Mouse (Mus musculus): ENCODE measurements at regions not wholly inside any gene's neighbourhood (a gene's known extent, or its start where the extent isn't known, plus 50 kb on each side); places are given as distances from the start of the nearest gene placed in this dataset.

DNA sequence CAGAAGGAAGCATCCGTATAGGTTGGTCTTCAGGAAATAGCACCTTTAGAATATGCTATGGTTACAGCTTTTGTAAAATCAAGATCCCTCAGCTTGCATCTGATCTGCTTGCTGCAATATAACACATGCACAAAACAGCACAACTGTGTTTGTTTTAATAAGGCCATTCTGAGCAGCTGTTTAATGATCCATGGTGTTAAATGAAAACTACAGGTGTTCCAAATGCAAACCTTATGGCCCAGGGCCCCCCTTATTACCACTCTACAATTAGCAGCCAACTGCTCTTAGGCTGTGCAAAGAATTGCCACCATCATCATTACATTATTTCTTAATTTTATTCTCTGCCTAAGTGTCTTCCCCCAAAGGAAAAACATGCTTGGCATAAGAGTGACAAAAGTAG lies 280.4 kb downstream of the Smarca1 start:
- Histone ChIP-seq H3K36me3 (ENCODE audit: insufficient read depth) (no peaks in the 10 kb centered on the region), H3K4me2 (ENCODE audit: low read depth) (no peak overlapping the region), H3K9me3 (ENCODE audit: low read length) (no peaks in the 10 kb centered on the region), H3K27ac (ENCODE audit: low read depth, low read length) (no peak overlapping the region), H3K9ac (no peak overlapping the region), H3K27me3 (ENCODE audit: insufficient read depth, low read length) (no peaks in the 10 kb centered on the region), H3K4me1 (ENCODE audit: insufficient read depth) (no peaks in the 10 kb centered on the region), H3K4me3 (ENCODE audit: low read depth, low read length) (no peak overlapping the region)
- ATAC-seq (no peak), DNase-seq (no peak)
- 76% methylated on average over 1 of the region's 1 CpGs for WGBS
- no peak for TF ChIP-seq CTCF (IDR thresholded peaks at IDR 0.05; ENCODE audit: low read depth)
